Mouse (Mus musculus) spleen, adult 2 months (tissue): ENCODE data around the gene Fcer2a. TPM values are rescaled to one million over a fixed set of nuclear protein-coding genes. Genes with fewer than 3 reads are reported as not detected.
A peak's percentile ranks its signal among the peaks of the same experiment; 100 is the strongest.

Experiments used
- DNase-seq, 2 experiments: peaks; one replicate each; pipeline versions ENCODE4 v3.0.0 to v3.0.0-alpha.2; 2012 to 2021; ENCODE audit warnings: low spot score in 2 of 2, low read depth in 1 of 2
- H3K27ac ChIP-seq: fragments of 200-500 bp; 2 replicates; pipeline ENCODE4 v1.5.1; 2012; ENCODE audit warnings: low read length, inconsistent platforms; ENCODE audit not compliant: insufficient read depth
- H3K27me3 ChIP-seq: fragments of 200-500 bp; 2 replicates; pipeline ENCODE4 v1.6.1; 2012; ENCODE audit warnings: mild to moderate bottlenecking, moderate library complexity, low read length, inconsistent platforms; ENCODE audit not compliant: control insufficient read depth, insufficient read depth
- H3K36me3 ChIP-seq: fragments of 200-500 bp; 2 replicates; pipeline ENCODE4 v1.6.1; 2012; ENCODE audit warnings: mild to moderate bottlenecking, low read length, inconsistent platforms; ENCODE audit not compliant: control insufficient read depth, insufficient read depth
- H3K4me1 ChIP-seq: fragments of 200-500 bp; 2 replicates; pipeline ENCODE4 v1.6.1; 2011; ENCODE audit warnings: inconsistent platforms; ENCODE audit not compliant: control insufficient read depth, insufficient read depth, insufficient read length
- H3K4me3 ChIP-seq: fragments of 200-500 bp; 2 replicates; pipeline ENCODE4 v1.5.1; 2011; ENCODE audit warnings: mild to moderate bottlenecking, inconsistent platforms; ENCODE audit not compliant: insufficient read depth, insufficient read length; ENCODE audit errors: extremely low read depth
- CTCF ChIP-seq: fragments of 200-500 bp; IDR thresholded peaks from 2 replicates; pipeline ENCODE4 v1.5.1; 2011; ENCODE audit warnings: mild to moderate bottlenecking, inconsistent platforms; ENCODE audit not compliant: insufficient read depth, insufficient read length, insufficient replicate concordance; ENCODE audit errors: extremely low read depth
- POLR2A ChIP-seq: fragments of 200-500 bp; IDR thresholded peaks from 2 replicates; pipeline ENCODE4 v1.6.1; 2011; ENCODE audit warnings: low read depth, low read length, inconsistent platforms
- WGBS: fragments of 180-500 bp; shearing (Covaris S2); methylation state at CpG from one replicate; pipeline ENCODE4 v1.1.7; 2018; 5-methylcytosine and 5-hydroxymethylcytosine counted together
- polyA plus RNA-seq: library from polyadenylated mRNA; depleted of rRNA; stranded (reverse); fragments of >200 nt; gene quantifications from 2 replicates; pipeline ENCODE4 v1.2.3, GENCODE M21; 2012

Fcer2a gene
- polyA plus RNA-seq, 1 experiment = 50.9 TPM

DNA sequence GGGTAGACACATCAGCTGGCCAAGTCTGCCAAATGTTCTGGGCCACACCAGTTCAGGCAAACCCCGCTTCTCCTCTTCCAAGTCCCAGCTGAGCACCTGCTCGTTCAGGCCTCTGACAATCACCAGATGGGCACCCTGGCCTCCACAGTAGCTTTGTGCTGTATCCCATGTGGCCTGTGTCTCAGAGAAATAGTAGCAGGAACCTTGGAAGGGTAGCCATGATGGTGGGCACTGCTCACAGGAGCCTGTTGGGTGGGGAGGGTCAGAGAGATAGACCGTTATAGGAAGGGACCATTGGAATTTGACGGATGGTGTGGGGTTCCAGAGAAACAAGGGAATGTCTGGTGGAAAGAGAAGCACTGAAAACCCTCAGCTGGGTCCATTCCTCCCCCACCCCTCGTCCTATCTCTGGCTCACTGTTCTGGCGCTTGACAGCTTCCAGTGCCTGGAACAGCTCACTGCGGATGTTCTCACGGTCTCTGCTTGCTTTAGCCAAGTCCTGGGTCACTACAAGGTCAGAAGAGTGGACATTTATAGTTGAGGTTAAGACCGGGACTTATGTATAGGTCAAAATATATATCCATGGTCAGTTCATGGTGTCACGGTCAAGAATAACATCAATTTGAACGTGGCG is 23.5 kb upstream of the Fcer2a start:
- no peak for DNase-seq
- Histone ChIP-seq H3K4me3 (no peak overlapping the region), H3K27ac (no peak overlapping the region), H3K36me3 (no peaks in the 10 kb centered on the region), H3K4me1 (peaks cover 3% of the 10 kb centered on the region), H3K27me3 (no peaks in the 10 kb centered on the region)
- WGBS = 84% methylated on average over 12 of the region's 12 CpGs
- TF ChIP-seq CTCF (no peak), POLR2A (no peak)

DNA sequence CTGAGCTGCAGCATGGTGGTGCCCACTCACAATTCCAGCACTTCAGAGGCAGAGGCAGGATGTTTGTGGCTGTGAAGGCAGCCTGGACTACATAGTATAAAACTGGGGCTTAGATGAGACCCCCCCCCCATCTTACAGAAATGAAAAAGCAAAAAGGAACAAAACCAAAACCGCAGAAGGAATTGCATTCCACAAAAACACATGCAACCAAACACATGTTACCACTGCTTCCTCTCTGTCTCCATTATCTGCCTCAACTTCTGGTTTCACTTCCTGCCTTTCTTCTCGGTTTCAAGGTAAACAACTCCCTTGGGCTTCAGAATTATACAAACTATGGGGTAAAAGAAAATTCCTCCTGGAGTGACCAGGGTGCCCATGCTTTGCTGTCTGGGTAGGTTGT is 17.7 kb upstream of the Fcer2a start:
- peak; percentile 12 to 57 for DNase-seq
- TF ChIP-seq POLR2A = no peak
- no peak for TF ChIP-seq CTCF
- 0% methylated on average over 2 of the region's 2 CpGs for WGBS

DNA sequence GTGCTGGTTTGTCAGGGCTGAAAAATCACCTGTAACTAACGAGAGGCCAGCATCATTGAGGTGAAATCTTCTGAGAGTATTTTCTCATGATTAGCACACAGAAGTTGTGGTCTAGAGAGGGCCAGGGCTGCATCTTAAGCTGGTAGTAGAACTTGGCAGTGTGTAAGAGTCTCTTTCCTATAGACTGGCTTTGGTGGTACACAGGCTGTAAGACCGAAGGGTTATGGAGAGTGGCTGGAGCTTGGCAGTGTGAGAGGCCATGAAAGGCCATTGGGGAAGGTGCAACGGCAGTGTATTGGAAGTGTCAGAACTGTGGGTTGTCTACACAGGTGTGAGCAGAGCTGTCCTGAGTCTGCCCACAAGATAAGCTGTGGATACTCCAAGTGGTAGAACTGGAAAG is 16.3 kb upstream of the Fcer2a start:
- Histone ChIP-seq H3K36me3 (no peaks in the 10 kb centered on the region), H3K4me1 (peaks cover 22% of the 10 kb centered on the region), H3K4me3 (no peak overlapping the region), H3K27ac (peak overlapping the region; percentile 78), H3K27me3 (no peaks in the 10 kb centered on the region)
- DNase-seq = no peak
- no peak for TF ChIP-seq POLR2A
- no peak for TF ChIP-seq CTCF
- 39% methylated on average over 3 of the region's 3 CpGs for WGBS

More for the DNA sequence above, 17.7 kb upstream of the Fcer2a start:
- no peaks in the 10 kb centered on the region for H3K36me3 ChIP-seq
- peak overlapping the region; percentile 81 for H3K27ac ChIP-seq
- no peak overlapping the region for H3K4me3 ChIP-seq
- H3K4me1 ChIP-seq = peaks cover 22% of the 10 kb centered on the region
- H3K27me3 ChIP-seq = no peaks in the 10 kb centered on the region

DNA sequence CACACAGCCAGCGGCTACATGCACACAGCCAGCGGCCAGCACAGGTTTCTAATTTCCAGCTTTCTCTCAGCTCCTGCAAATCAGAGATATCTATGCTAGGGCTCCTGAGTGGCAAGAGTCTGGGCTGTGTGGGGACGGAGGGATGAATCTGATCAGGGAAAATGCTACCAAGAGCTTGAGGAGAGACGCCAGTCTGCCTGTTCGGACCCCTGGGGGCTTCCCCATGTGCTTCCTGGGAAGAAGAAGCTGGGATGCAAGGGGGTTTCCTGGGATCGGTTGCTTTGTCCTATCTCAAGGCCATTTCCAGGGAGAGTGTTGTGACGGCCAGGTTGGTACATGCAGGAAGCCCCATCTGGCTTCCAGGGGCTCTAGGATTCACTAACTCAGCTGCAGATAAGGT is 13.6 kb upstream of the Fcer2a start:
- Histone ChIP-seq H3K27ac (no peak overlapping the region), H3K4me3 (no peak overlapping the region), H3K36me3 (no peaks in the 10 kb centered on the region), H3K27me3 (no peaks in the 10 kb centered on the region), H3K4me1 (peaks cover 21% of the 10 kb centered on the region; the same call in 1 of the 2 replicates)
- no peak for TF ChIP-seq POLR2A
- TF ChIP-seq CTCF = no peak
- no peak for DNase-seq
- WGBS = 82% methylated on average over 7 of the region's 7 CpGs

DNA sequence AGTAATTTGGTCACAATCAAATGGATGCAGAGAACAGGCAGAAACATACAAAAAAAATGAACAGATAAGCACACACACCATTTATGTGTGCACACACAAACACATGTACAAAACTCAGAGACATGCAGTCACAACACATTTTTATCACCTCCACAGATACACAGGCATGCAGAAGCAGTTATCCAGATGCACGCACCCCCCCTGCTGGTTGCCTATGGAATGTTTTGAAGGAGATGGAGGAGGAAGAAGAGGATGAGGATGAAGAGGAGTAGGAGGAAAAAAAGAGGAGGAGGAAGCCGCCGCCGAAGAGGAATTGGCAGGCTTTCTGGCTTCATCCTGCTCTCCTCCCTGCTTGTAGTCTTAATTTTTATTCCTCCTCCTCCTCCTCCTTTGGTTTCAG is 11.7 kb upstream of the Fcer2a start:
- TF ChIP-seq POLR2A = no peak
- no peak for TF ChIP-seq CTCF

DNA sequence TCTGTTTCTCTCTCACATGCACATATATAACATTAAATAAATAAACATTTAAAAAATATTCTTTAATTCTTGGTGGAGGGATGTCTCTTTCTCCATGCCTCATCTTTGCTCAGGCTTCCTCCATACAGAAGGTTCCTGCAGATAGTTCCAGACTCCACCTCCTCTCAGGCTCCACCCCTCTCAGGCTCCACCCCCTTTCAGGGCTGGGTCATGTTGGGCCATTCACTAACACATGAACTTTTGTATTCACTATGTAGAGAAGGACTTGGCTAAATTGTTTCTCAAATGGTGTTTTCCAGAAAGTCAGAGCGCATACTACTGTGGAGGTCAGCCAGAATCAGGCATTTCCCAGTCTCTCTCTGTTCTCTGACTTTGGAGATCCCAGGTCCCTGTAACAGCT is 7.5 kb upstream of the Fcer2a start:
- H3K4me1 ChIP-seq = peaks cover 2% of the 10 kb centered on the region; the same call in 1 of the 2 replicates
- TF ChIP-seq POLR2A = no peak
- no peak for TF ChIP-seq CTCF
- DNase-seq = no peak
- no peaks in the 10 kb centered on the region for H3K27me3 ChIP-seq
- H3K4me3 ChIP-seq = no peak overlapping the region
- no peak overlapping the region for H3K27ac ChIP-seq
- WGBS = 93% methylated on average over 1 of the region's 1 CpGs
- H3K36me3 ChIP-seq = no peaks in the 10 kb centered on the region

More for the DNA sequence above, 11.7 kb upstream of the Fcer2a start:
- no peaks in the 10 kb centered on the region for H3K27me3 ChIP-seq
- H3K4me3 ChIP-seq = no peak overlapping the region
- H3K36me3 ChIP-seq = no peaks in the 10 kb centered on the region
- peaks cover 9% of the 10 kb centered on the region; the same call in 1 of the 2 replicates for H3K4me1 ChIP-seq
- WGBS = 38% methylated on average over 4 of the region's 4 CpGs
- DNase-seq = no peak
- H3K27ac ChIP-seq = no peak overlapping the region

DNA sequence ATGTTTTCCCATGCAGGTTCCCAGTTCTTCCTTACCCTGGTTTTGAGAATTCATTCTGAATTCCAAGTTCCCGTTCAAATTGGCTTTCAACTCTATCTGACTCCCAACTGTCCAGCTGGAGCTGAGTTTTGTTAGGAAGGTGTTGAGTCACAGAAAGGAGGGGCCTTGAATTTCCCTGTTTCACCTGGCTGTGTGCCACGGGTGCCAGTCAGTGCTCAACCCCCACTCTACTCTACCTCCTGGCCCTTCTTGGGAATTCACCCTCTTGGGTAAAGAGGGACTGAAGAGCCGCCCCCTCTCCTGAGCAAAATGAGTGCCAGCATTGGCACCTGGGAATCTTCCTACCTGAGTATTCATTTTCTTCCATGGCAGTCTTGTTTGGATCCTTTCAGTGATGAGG is 3.2 kb downstream of the Fcer2a start:
- WGBS = 70% methylated on average over 3 of the region's 3 CpGs
- Histone ChIP-seq H3K27ac (no peak overlapping the region), H3K36me3 (peaks cover 26% of the 10 kb centered on the region), H3K27me3 (no peaks in the 10 kb centered on the region), H3K4me1 (peaks cover 16% of the 10 kb centered on the region; the same call in 1 of the 2 replicates), H3K4me3 (peak overlapping the region; percentile 9; the same call in 1 of the 2 replicates)
- TF ChIP-seq CTCF (no peak), POLR2A (no peak)
- no peak for DNase-seq
